Mouse (Mus musculus) bone marrow, adult 2 months (tissue): ENCODE data around the gene Gm49405.

Experiments
- CTCF ChIP-seq: fragments of 200-500 bp; IDR thresholded peaks from 2 replicates; pipeline ENCODE4 v1.5.1; 2011; ENCODE audit warnings: low read length, control low read depth; ENCODE audit not compliant: control insufficient read depth, insufficient read depth
- POLR2A ChIP-seq: fragments of 200-500 bp; IDR thresholded peaks from 2 replicates; pipeline ENCODE4 v1.6.1; 2011; ENCODE audit warnings: low read depth, mild to moderate bottlenecking, control low read depth, low read length, borderline replicate concordance; ENCODE audit not compliant: control insufficient read depth

GRCm38 (mm10) chr19:3980917-3981316 lies 19.5 kb upstream of the Gm49405 start:
- TF ChIP-seq CTCF: no peak
- TF ChIP-seq POLR2A: no peak
